Mouse (Mus musculus) brain, embryonic 14.5 days (tissue): ENCODE data around the gene Kctd8. TPM values are rescaled to one million over a fixed set of nuclear protein-coding genes. Genes with fewer than 3 reads are reported as not detected.

ENCODE experiments used
- DNase-seq: peaks from one replicate; pipeline ENCODE4 v3.0.0-alpha.2; 2011; ENCODE audit warnings: low read depth
- CTCF ChIP-seq: fragments of 200-500 bp; IDR thresholded peaks from 2 replicates; pipeline ENCODE4 v1.5.1; 2012; ENCODE audit warnings: inconsistent platforms, mild to moderate bottlenecking, moderate library complexity, borderline replicate concordance; ENCODE audit not compliant: insufficient read depth, insufficient read length; ENCODE audit errors: extremely low read depth
- POLR2A ChIP-seq: fragments of 200-500 bp; IDR thresholded peaks from 2 replicates; pipeline ENCODE4 v1.6.1; 2012; ENCODE audit warnings: mild to moderate bottlenecking, inconsistent platforms, borderline replicate concordance; ENCODE audit not compliant: poor library complexity, insufficient read depth, insufficient read length, severe bottlenecking; ENCODE audit errors: extremely low read depth
- polyA plus RNA-seq: library from polyadenylated mRNA; depleted of rRNA; stranded (reverse); fragments of >200 nt; gene quantifications from 2 replicates; pipeline ENCODE4 v1.2.3, GENCODE M21; 2012; rRNA removed

Gene Kctd8
- polyA plus RNA-seq, result 9.1 and 11.7 TPM in 2 replicates

GRCm38 (mm10) chr5:69340919-69341801, at the start of gene Kctd8:
Gene Kctd8, minus strand, starts transcription at chr5:69341679.
- peak; percentile 94 for DNase-seq
- TF ChIP-seq POLR2A (0 out of 2 replicates have a peak, but pooled peaks have one; percentile 17), CTCF (peak; percentile 48; the same call in 1 of the 2 replicates)

GRCm38 (mm10) chr5:69379072-69379471, 37.6 kb upstream of the Kctd8 start:
- DNase-seq, result no peak
- no peak for TF ChIP-seq CTCF
- no peak for TF ChIP-seq POLR2A

- TF ChIP-seq POLR2A, result no peak
- no peak for TF ChIP-seq CTCF
- DNase-seq, result no peak
These were observed 9.1 kb upstream of the Kctd8 start for GRCm38 (mm10) chr5:69350596-69350995.

GRCm38 (mm10) chr5:69340102-69340918, 1.2 kb downstream of the Kctd8 start:
- DNase-seq, result peak; percentile 89
- TF ChIP-seq CTCF, result peak; percentile 41; the same call in 1 of the 2 replicates
- no peak for TF ChIP-seq POLR2A

- TF ChIP-seq POLR2A (no peak), CTCF (no peak)
- DNase-seq, result peak; percentile 36
These were observed 1.9 kb downstream of the Kctd8 start for GRCm38 (mm10) chr5:69339623-69339970.

- DNase-seq, result peak; percentile 33
- TF ChIP-seq CTCF, result no peak
- TF ChIP-seq POLR2A, result no peak
These were observed 2.4 kb downstream of the Kctd8 start for GRCm38 (mm10) chr5:69338916-69339622.

GRCm38 (mm10) chr5:69327561-69327960, 13.9 kb downstream of the Kctd8 start:
- no peak for TF ChIP-seq POLR2A
- no peak for TF ChIP-seq CTCF
- no peak for DNase-seq

GRCm38 (mm10) chr5:69324566-69325230, 16.8 kb downstream of the Kctd8 start:
- TF ChIP-seq CTCF, result no peak
- no peak for TF ChIP-seq POLR2A
- peak; percentile 7 for DNase-seq

- DNase-seq, result no peak
- TF ChIP-seq POLR2A, result no peak
- no peak for TF ChIP-seq CTCF
These were observed 28.9 kb downstream of the Kctd8 start for GRCm38 (mm10) chr5:69312611-69313010.

- no peak for DNase-seq
- no peak for TF ChIP-seq CTCF
- no peak for TF ChIP-seq POLR2A
These were observed 39.8 kb downstream of the Kctd8 start for GRCm38 (mm10) chr5:69301665-69302064.

- no peak for DNase-seq
- TF ChIP-seq POLR2A (no peak), CTCF (no peak)
These were observed 49.1 kb downstream of the Kctd8 start for GRCm38 (mm10) chr5:69292353-69292752.

- TF ChIP-seq POLR2A, result no peak
- no peak for TF ChIP-seq CTCF
- DNase-seq, result no peak
These were observed 57.1 kb downstream of the Kctd8 start for GRCm38 (mm10) chr5:69284359-69284758.
